Mouse (Mus musculus): ENCODE measurements around the gene Rap1a. TPM values are rescaled to one million over a fixed set of nuclear protein-coding genes. Genes with fewer than 3 reads are reported as not detected.
A peak's percentile ranks its signal among the peaks of the same experiment; 100 is the strongest.

The Rap1a gene
- polyA plus RNA-seq, 1 experiment from 2014 or later, result 84.3 TPM

DNA sequence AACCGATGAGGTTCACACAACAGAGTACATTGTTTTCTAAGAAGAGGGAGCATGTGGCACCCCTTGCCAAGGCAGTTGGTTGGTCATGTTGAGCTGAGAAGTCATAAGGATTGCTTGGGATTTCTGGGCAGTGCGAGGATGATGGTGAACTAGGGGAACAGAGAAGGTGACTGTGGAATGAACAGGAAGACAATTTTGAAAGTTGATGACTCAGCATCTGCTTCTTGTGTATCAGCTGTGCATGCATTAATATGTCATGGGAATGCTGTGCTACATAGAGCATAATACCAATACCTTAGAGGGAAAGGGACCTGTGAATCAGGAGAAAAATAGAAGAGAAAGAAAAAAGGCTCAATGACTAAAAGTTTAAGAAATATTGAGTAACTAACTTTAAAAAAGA, 10.0 kb upstream of the Rap1a start:
- Histone ChIP-seq H3K36me3 (ENCODE audit: control insufficient read depth, insufficient read depth, low read length) (no peaks in the 10 kb centered on the region), H3K4me1 (replicated peaks; ENCODE audit: control insufficient read depth, insufficient read depth, low read length) (0 out of 2 replicates have a peak, but pooled peaks cover 2% of the 10 kb centered on the region), H3K4me2 (ENCODE audit: low read depth, low read length, severe bottlenecking) (no peak overlapping the region), H3K4me3 (ENCODE audit: low read depth, low read length) (no peak overlapping the region), H3K9ac (ENCODE audit: low read length) (no peak overlapping the region), H3K9me3 (ENCODE audit: control insufficient read depth, low read length) (no peaks in the 10 kb centered on the region), H3K27ac (ENCODE audit: low read depth, low read length) (no peak overlapping the region), H3K27me3 (ENCODE audit: control insufficient read depth, insufficient read depth, low read length) (no peaks in the 10 kb centered on the region)
- no peak for ATAC-seq (replicated peaks; ENCODE audit: low FRiP score)
- no peak for DNase-seq (ENCODE audit: low spot score)
- WGBS, result 91% methylated on average over 2 of the region's 2 CpGs

DNA sequence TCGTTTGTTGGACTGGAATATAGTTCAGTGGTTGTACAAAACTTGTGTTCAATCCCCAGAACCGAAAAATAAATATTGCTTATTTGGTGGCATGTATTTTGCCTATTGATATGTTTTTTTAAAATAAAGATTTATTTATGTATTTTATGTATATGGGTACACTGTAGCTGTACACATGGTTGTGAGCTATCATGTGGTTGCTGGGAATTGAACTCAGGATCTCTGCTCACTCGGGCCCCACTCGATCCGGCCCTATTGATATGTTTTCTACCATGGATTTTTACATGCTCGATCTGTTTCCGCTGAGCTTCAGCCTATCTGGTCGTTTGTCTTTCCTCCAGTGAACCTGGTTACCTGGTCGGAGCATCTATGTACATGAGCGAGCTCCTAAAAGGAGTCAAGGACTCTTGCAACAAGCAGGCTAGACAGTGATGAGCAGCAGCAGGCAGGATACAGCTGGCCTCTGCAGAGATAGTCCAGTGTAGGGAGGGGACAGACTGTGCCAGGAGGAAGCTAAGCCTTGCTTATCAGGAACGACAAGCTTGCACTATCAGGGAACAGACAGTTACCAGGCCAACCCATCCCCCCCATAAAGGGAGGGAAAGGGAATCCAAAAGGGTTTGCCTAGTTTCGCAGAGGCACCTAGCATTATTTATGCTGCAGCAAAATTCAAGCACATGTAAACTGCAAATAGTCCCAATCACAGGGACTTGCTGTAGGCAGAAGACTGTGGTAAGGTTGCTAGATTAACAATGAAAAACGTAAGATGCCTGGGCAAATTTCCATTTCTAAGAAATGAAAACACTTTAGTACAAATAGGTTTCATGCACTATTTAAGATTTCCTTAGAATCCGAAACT, 7.3 kb upstream of the Rap1a start:
- no peak for DNase-seq (ENCODE audit: low spot score)
- Histone ChIP-seq H3K4me1 (replicated peaks; ENCODE audit: control insufficient read depth, insufficient read depth, low read length) (0 out of 2 replicates have a peak, but pooled peaks cover 2% of the 10 kb centered on the region), H3K36me3 (ENCODE audit: control insufficient read depth, insufficient read depth, low read length) (no peaks in the 10 kb centered on the region), H3K27me3 (ENCODE audit: control insufficient read depth, insufficient read depth, low read length) (no peaks in the 10 kb centered on the region), H3K4me3 (ENCODE audit: low read depth, low read length) (no peak overlapping the region), H3K9me3 (ENCODE audit: control insufficient read depth, low read length) (no peaks in the 10 kb centered on the region), H3K4me2 (ENCODE audit: low read depth, low read length, severe bottlenecking) (no peak overlapping the region), H3K27ac (ENCODE audit: low read depth, low read length) (no peak overlapping the region), H3K9ac (ENCODE audit: low read length) (no peak overlapping the region)
- no peak; the same call in 1 of the 2 replicates for ATAC-seq (replicated peaks; ENCODE audit: low FRiP score)
- 83% methylated on average over 14 of the region's 14 CpGs for WGBS

DNA sequence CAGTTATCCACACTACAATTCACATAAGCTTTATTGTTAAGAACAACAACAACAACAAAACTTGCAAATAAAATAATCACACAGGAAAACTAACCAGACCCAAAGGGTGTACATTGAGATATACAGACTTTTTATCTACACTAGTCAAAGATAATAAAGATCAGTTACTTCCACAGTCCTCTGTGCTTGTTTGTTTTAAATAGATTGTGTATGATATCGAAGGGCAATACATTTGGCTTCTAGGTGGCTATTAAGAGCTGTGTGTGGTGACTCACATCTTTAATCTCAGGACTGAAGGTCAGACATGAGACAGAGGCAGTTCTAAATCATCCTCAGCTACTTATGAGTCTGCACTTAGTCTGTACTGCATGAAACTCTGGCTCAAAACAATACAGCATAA, 6.5 kb upstream of the Rap1a start:
- Histone ChIP-seq H3K27me3 (ENCODE audit: control insufficient read depth, insufficient read depth, low read length) (no peaks in the 10 kb centered on the region), H3K27ac (ENCODE audit: low read depth, low read length) (no peak overlapping the region), H3K36me3 (ENCODE audit: control insufficient read depth, insufficient read depth, low read length) (no peaks in the 10 kb centered on the region), H3K4me2 (ENCODE audit: low read depth, low read length, severe bottlenecking) (no peak overlapping the region), H3K4me3 (ENCODE audit: low read depth, low read length) (no peak overlapping the region), H3K4me1 (replicated peaks; ENCODE audit: control insufficient read depth, insufficient read depth, low read length) (no peaks in the 10 kb centered on the region), H3K9ac (ENCODE audit: low read length) (no peak overlapping the region), H3K9me3 (ENCODE audit: control insufficient read depth, low read length) (no peaks in the 10 kb centered on the region)
- no peak for DNase-seq (ENCODE audit: low spot score)
- 89% methylated on average over 1 of the region's 1 CpGs for WGBS
- no peak for ATAC-seq (replicated peaks; ENCODE audit: low FRiP score)

DNA sequence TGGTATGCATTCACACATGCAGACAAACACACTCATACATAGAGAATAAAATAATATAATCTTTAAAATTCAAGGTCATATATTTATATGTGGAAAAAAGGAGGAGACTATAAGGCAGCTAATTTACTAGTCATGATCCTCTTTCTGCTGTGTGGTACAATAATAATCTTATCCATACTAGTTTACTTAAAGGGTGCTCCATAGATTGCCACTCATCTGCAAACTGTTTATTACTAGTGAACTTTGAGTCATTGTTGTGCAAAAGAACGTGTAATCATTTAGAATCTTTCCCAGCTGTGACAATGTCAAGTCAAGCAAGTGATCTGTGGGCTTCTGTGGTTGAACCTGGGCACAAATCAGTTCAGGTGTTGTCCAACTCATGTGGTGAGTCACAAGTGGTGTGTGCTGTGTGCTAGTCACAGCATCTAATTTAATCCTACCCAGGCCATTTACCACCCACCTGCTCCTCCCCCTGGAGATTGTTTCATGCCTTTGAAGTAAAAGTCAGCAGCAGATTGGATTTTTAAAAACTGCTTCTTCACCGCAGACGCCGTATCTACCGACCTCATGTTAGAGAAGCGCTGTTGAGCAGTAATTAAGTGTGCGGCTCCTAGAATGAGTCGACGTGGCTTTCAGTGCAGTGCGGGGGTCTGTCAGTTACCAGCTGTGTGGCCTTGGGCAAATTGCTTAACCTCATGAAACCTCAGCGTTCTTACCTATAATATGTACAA, 5.5 kb upstream of the Rap1a start:
- Histone ChIP-seq H3K4me3 (ENCODE audit: low read depth, low read length) (no peak overlapping the region), H3K9me3 (ENCODE audit: control insufficient read depth, low read length) (no peaks in the 10 kb centered on the region), H3K36me3 (ENCODE audit: control insufficient read depth, insufficient read depth, low read length) (no peaks in the 10 kb centered on the region), H3K27ac (ENCODE audit: low read depth, low read length) (no peak overlapping the region), H3K4me1 (replicated peaks; ENCODE audit: control insufficient read depth, insufficient read depth, low read length) (no peaks in the 10 kb centered on the region), H3K27me3 (ENCODE audit: control insufficient read depth, insufficient read depth, low read length) (no peaks in the 10 kb centered on the region), H3K9ac (ENCODE audit: low read length) (no peak overlapping the region), H3K4me2 (ENCODE audit: low read depth, low read length, severe bottlenecking) (no peak overlapping the region)
- DNase-seq (ENCODE audit: low spot score) (no peak), ATAC-seq (replicated peaks; ENCODE audit: low FRiP score) (no peak)
- 73% methylated on average over 11 of the region's 11 CpGs for WGBS

DNA sequence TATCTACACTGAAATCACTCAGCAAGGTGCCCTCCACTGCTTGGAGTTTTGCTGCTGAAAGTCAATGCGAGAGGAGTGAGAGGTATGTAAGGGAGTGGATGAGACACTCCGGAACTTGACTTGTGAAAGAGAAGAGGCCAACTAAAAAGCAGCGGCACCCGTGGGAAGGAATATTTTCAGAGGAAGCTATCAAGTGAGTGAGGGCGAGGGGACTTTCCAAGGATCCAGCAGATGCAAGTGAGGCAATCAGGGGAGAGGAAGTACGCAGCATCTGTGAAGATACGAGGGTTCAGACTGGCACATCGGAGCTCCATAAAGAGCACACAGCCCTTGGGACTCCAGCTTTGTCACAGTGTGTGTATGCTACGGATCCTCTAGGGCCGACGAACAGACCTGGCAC, 2.5 kb upstream of the Rap1a start:
- Histone ChIP-seq H3K9me3 (ENCODE audit: control insufficient read depth, low read length) (no peaks in the 10 kb centered on the region), H3K27me3 (ENCODE audit: control insufficient read depth, insufficient read depth, low read length) (no peaks in the 10 kb centered on the region), H3K36me3 (ENCODE audit: control insufficient read depth, insufficient read depth, low read length) (no peaks in the 10 kb centered on the region), H3K27ac (ENCODE audit: low read depth, low read length) (no peak overlapping the region), H3K4me2 (ENCODE audit: low read depth, low read length, severe bottlenecking) (no peak overlapping the region), H3K9ac (ENCODE audit: low read length) (no peak overlapping the region), H3K4me1 (replicated peaks; ENCODE audit: control insufficient read depth, insufficient read depth, low read length) (peaks cover 2% of the 10 kb centered on the region; the same call in 1 of the 2 replicates), H3K4me3 (ENCODE audit: low read depth, low read length) (no peak overlapping the region)
- 89% methylated on average over 11 of the region's 11 CpGs for WGBS
- ATAC-seq (replicated peaks; ENCODE audit: low FRiP score) (no peak), DNase-seq (ENCODE audit: low spot score) (no peak)

DNA sequence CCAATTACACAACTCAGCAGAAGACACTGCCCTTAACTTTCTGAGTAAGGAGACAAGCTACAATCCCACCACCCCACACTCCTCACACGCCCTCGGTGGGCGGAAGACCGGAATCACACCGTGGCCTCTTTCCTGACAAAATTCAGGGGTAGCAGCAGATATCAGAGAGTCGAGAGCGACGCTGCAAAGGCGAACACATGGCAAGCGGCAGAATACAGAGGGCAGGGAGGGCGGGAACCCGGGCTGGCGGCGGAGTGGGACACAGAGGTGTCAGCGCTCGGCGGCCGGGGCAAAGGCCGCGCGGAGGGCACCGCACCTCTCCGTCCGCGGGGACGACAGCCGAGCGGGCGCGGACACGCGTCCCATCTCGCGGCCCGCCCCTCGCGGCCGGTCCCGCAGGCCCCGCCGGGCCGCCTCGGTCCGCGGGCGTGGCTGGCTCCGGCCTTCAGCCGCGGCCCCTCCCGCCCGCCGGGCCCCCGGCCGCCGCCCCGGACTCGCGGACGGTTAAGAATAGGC, 403 bp downstream of the Rap1a start:
- no peaks in the 10 kb centered on the region for H3K9me3 ChIP-seq (ENCODE audit: control insufficient read depth, low read length)
- DNase-seq (ENCODE audit: low spot score) (peak; percentile 75), ATAC-seq (replicated peaks; ENCODE audit: low FRiP score) (peak; percentile 82)
- peak overlapping the region; percentile 89 for H3K9ac ChIP-seq (ENCODE audit: low read length)
- H3K4me2 ChIP-seq (ENCODE audit: low read depth, low read length, severe bottlenecking), result peak overlapping the region; percentile 67
- under 1% methylated on average over 42 of the region's 59 CpGs for WGBS
- peaks cover 2% of the 10 kb centered on the region; the same call in 1 of the 2 replicates for H3K4me1 ChIP-seq (replicated peaks; ENCODE audit: control insufficient read depth, insufficient read depth, low read length)
- no peaks in the 10 kb centered on the region for H3K36me3 ChIP-seq (ENCODE audit: control insufficient read depth, insufficient read depth, low read length)
- H3K4me3 ChIP-seq (ENCODE audit: low read depth, low read length), result peak overlapping the region; percentile 83
- H3K27me3 ChIP-seq (ENCODE audit: control insufficient read depth, insufficient read depth, low read length), result no peaks in the 10 kb centered on the region
- H3K27ac ChIP-seq (ENCODE audit: low read depth, low read length), result peak overlapping the region; percentile 74

DNA sequence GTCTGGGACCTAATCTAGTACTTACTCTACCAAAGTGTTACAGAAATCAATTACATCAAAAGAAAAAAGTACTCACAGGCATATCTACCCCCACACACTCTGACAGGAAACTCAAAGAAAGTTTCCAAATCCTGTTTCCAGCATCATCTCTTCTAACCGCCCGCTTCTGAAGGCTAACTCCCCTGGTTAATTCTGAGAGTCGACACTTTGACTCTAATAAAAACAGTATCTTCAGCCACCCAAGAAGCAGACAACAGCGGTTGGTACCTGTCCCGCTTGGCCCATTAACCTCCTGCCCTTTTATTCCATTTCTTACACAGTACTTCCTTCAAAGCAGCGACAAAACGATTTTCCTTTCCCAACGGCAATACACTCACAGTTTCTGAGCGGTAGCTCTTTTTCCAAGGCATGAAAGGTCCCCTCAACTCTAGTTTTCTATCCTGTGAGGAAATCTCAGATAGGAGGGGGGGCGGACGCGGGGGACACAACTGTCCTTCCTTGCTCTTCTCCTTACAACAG, 921 bp downstream of the Rap1a start:
- 1% methylated on average over 12 of the region's 12 CpGs for WGBS
- Histone ChIP-seq H3K4me3 (ENCODE audit: low read depth, low read length) (peak overlapping the region; percentile 83), H3K9me3 (ENCODE audit: control insufficient read depth, low read length) (no peaks in the 10 kb centered on the region), H3K27me3 (ENCODE audit: control insufficient read depth, insufficient read depth, low read length) (no peaks in the 10 kb centered on the region), H3K36me3 (ENCODE audit: control insufficient read depth, insufficient read depth, low read length) (no peaks in the 10 kb centered on the region), H3K9ac (ENCODE audit: low read length) (peak overlapping the region; percentile 89), H3K4me2 (ENCODE audit: low read depth, low read length, severe bottlenecking) (peak overlapping the region; percentile 67), H3K4me1 (replicated peaks; ENCODE audit: control insufficient read depth, insufficient read depth, low read length) (peaks cover 2% of the 10 kb centered on the region; the same call in 1 of the 2 replicates), H3K27ac (ENCODE audit: low read depth, low read length) (peak overlapping the region; percentile 74; the same call in 1 of the 2 replicates)
- DNase-seq (ENCODE audit: low spot score) (no peak), ATAC-seq (replicated peaks; ENCODE audit: low FRiP score) (no peak)

DNA sequence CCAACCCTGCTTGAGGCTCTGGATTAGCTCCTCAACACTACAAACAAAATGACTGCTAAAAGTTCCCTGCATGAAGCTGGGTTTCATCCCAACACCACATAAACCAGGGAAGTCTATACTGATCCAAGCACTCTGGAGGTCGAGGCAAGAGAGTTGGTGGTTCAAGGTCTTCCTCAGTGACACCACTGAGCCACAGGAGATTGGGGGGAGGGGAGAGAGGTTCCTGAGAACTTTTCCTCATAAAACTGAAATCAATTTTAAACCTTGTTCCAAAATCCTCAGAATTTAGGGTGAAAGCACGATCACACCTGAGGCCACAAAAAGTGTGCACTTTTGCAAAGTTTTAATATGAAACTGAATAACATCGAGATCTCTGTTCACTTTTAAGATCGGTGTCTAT, 1.8 kb downstream of the Rap1a start:
- ATAC-seq (replicated peaks; ENCODE audit: low FRiP score), result no peak
- Histone ChIP-seq H3K36me3 (ENCODE audit: control insufficient read depth, insufficient read depth, low read length) (no peaks in the 10 kb centered on the region), H3K9me3 (ENCODE audit: control insufficient read depth, low read length) (no peaks in the 10 kb centered on the region), H3K27me3 (ENCODE audit: control insufficient read depth, insufficient read depth, low read length) (no peaks in the 10 kb centered on the region), H3K9ac (ENCODE audit: low read length) (no peak overlapping the region), H3K4me1 (replicated peaks; ENCODE audit: control insufficient read depth, insufficient read depth, low read length) (peaks cover 2% of the 10 kb centered on the region; the same call in 1 of the 2 replicates), H3K4me2 (ENCODE audit: low read depth, low read length, severe bottlenecking) (peak overlapping the region; percentile 67; the same call in 1 of the 2 replicates), H3K27ac (ENCODE audit: low read depth, low read length) (no peak overlapping the region), H3K4me3 (ENCODE audit: low read depth, low read length) (no peak overlapping the region)
- 72% methylated on average over 4 of the region's 4 CpGs for WGBS
- no peak for DNase-seq (ENCODE audit: low spot score)

Measured in forebrain, embryonic 11.5 days (tissue).